Mouse (Mus musculus): Measurements from ENCODE around the gene Mysm1. TPM values are rescaled to one million over a fixed set of nuclear protein-coding genes. Genes with fewer than 3 reads are reported as not detected.

The Mysm1 gene
- 71.0 TPM for polyA plus RNA-seq (2017; shearing (Covaris generic))

DNA sequence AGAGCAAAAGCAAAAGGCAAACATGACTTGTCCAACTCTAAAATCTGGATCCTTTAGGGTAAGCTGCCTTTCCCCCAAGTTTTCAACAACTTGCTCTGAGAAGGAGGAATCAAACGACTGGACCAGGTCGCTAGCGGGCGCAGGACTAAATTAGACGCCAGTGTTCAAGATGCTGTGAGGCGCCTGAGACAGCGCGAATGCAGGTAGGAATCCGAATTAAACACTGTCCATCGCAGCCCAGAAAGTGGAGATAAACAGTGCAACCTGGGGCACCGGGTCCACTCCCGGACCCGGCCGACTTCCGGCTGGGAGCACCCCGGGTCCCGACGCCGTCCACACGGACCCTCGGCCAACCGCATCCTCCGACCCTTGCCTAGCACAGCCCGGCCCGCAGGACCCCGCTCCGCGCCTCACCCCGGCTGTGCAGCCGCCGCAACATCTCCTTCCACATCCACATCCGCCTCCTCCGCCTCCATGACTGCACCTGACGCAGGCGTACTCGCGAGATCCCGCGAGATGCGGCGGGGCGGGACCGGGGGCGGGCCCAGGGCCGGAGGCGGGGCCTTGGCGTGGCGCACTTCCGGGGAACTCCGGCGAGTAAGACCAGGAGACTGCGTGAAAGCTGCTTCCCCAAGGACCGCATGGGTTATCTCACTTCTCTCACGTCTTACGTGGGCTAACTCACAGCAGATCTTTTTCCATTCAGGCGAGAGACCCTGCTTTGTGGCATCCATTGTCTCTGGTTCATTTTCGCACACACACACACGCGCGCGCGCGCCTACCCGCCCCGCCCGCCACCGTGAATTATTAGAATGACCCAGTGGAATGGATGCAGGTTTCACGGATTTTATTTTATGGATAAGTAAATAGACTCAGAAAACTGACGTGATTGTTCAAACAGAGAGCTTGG is at the start of gene Mysm1:
Mysm1 (minus strand) TSS at position 511 of the 910 bp plus-strand sequence.

DNA sequence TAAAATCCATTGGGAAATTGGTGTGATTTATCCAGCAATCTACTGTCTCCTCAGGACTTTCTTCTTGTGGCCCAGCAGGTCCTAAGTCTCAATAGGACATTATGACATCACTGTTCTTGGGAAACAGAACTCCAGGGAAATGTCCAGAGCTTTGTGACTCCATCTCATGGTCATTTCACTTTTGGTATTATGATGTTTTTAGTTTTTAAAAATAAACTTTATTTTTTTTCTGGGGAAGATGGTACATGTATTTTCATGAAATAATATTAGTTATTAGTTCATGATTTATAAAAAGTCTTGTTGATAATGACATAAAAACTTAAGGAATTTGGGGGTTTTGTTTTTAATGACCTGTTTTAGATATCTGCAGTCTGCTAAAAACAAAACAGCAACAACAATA is 50.2 kb downstream of the Mysm1 start, which contains the start of gene Eqtn:
Eqtn (minus strand) TSS at position 101 of the 400 bp plus-strand sequence.

Other genes with a start within 250 kb of the Mysm1 start
- 0.06 TPM for gene Tek, start 239.8 kb downstream of the Mysm1 start, polyA plus RNA-seq (2017; shearing (Covaris generic))
- not detected for gene Eqtn, start 50.3 kb downstream of the Mysm1 start, polyA plus RNA-seq (2017; shearing (Covaris generic))
- gene Jun, start 73.1 kb upstream of the Mysm1 start, polyA plus RNA-seq (2017; shearing (Covaris generic)), result 18.2 TPM